Mouse (Mus musculus) forebrain, embryonic 12.5 days (tissue): ENCODE measurements around the gene Erich6b. TPM values are rescaled to one million over a fixed set of nuclear protein-coding genes. Genes with fewer than 3 reads are reported as not detected.
A peak's percentile ranks its signal among the peaks of the same experiment; 100 is the strongest.

ENCODE experiments used
- ATAC-seq: fragments of 200-750 bp; cut with Nextera tagmentation; 2 replicates; pipeline ENCODE4 v1.8.0; 2017; ENCODE audit warnings: moderate TSS enrichment; ENCODE audit not compliant: low FRiP score
- H3K27ac ChIP-seq: fragments of 300-500 bp; sonication (generic); 2 replicates; pipeline ENCODE4 v1.5.1; 2016; ENCODE audit warnings: mild to moderate bottlenecking
- H3K27me3 ChIP-seq: fragments of 300-500 bp; sonication (generic); 2 replicates; pipeline ENCODE4 v1.6.1; 2016; ENCODE audit warnings: mild to moderate bottlenecking
- H3K36me3 ChIP-seq: fragments of 300-500 bp; sonication (generic); replicated peaks from 2 replicates; pipeline ENCODE4 v1.6.1; 2016; ENCODE audit warnings: mild to moderate bottlenecking
- H3K4me1 ChIP-seq: fragments of 300-500 bp; sonication (generic); 2 replicates; pipeline ENCODE4 v1.6.1; 2016
- H3K4me2 ChIP-seq: fragments of 300-500 bp; sonication (generic); 2 replicates; pipeline ENCODE4 v1.6.1; 2016; ENCODE audit warnings: mild to moderate bottlenecking, moderate library complexity
- H3K4me3 ChIP-seq: fragments of 300-500 bp; sonication (generic); replicated peaks from 2 replicates; pipeline ENCODE4 v1.5.1; 2016; ENCODE audit warnings: mild to moderate bottlenecking
- H3K9ac ChIP-seq: fragments of 300-500 bp; sonication (generic); 2 replicates; pipeline ENCODE4 v1.6.1; 2016; ENCODE audit warnings: mild to moderate bottlenecking
- H3K9me3 ChIP-seq: fragments of 300-500 bp; sonication (generic); 2 replicates; pipeline ENCODE4 v1.6.1; 2016
- WGBS: fragments of 180-500 bp; shearing (Covaris S2); methylation state at CpG from one replicate; pipeline ENCODE4 v1.1.7; 2016; 5-methylcytosine and 5-hydroxymethylcytosine counted together
- polyA plus RNA-seq: library from polyadenylated mRNA; unstranded; fragments of >200 nt; fragmentation: Nextera tagmentation; extraction: Ambion mirVana; gene quantifications from 2 replicates; pipeline ENCODE4 v1.2.1, GENCODE M21; 2016

The Erich6b gene
- polyA plus RNA-seq, result not detected in 2 replicates

- H3K27ac ChIP-seq, result no peak within 1 kb of the TSS
- H3K27me3 ChIP-seq, result no peaks in the 10 kb centered on the region
- no peaks in the 10 kb centered on the region for H3K9me3 ChIP-seq
- H3K4me2 ChIP-seq, result no peak within 1 kb of the TSS
- peaks cover 3% of the 10 kb centered on the region for H3K4me1 ChIP-seq
- H3K9ac ChIP-seq, result no peak within 1 kb of the TSS
- no peaks in the 10 kb centered on the region for H3K36me3 ChIP-seq
- H3K4me3 ChIP-seq, result no peak within 1 kb of the TSS
- 75% methylated on average over 8 of the region's 8 CpGs for WGBS
- ATAC-seq, result no peak
These were observed at the start of gene Erich6b for GRCm38 (mm10) chr14:75642080-75642479. Erich6b (plus strand) TSS chr14:75642259.

DNA sequence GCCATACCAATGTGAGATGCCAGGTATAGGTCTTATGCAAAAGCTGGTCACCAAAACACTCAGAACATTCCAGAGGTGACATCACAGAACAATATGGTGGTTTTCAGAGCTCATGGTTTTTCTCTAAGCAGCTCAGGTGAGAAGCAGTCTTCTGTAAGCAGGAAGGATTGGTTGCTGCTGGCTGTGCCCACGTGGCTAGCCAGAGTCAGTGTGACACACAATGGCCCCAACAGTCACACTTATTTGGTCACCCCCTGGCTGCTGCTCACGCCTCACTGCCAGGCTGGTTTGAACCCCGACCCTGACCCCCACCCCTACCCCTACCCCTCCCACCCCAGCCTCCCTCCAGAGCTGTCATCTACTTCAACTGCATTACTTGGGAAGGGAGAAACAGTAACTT lies 49.1 kb upstream of the Erich6b start, which contains the start of gene Spert:
Spert (minus strand) TSS at position 139 of the 400 bp plus-strand sequence.
- Histone ChIP-seq H3K4me2 (no peak within 1 kb of the TSS), H3K9ac (no peak within 1 kb of the TSS), H3K9me3 (no peaks in the 10 kb centered on the region), H3K4me1 (no peaks in the 10 kb centered on the region), H3K27me3 (no peaks in the 10 kb centered on the region), H3K4me3 (no peak within 1 kb of the TSS), H3K36me3 (no peaks in the 10 kb centered on the region), H3K27ac (no peak within 1 kb of the TSS)
- 65% methylated on average over 3 of the region's 3 CpGs for WGBS
- no peak for ATAC-seq

DNA sequence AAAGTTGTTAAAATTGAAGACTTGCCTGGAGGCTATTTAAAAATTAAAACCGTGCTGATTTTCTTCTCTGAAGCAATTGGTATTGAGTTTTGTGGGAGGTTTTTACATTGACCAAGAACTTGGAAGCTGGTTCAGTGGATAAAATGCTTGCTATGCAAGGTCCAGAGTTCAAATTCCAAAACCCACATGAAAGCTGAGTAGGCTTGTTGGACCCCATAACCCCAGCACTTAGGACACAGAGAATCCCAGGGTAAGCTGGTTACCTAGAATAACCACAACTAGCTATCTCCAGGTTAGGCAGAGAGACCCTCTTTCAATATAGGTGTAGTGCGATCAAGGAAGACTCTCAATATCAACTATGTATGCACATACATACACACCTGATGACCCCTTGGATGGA lies 32.9 kb upstream of the Erich6b start:
- Histone ChIP-seq H3K27me3 (no peaks in the 10 kb centered on the region), H3K4me2 (no peak overlapping the region), H3K27ac (no peak overlapping the region), H3K4me1 (no peaks in the 10 kb centered on the region), H3K9ac (no peak overlapping the region), H3K9me3 (no peaks in the 10 kb centered on the region), H3K36me3 (no peaks in the 10 kb centered on the region), H3K4me3 (no peak overlapping the region)
- no peak for ATAC-seq
- WGBS, result 96% methylated on average over 2 of the region's 2 CpGs

DNA sequence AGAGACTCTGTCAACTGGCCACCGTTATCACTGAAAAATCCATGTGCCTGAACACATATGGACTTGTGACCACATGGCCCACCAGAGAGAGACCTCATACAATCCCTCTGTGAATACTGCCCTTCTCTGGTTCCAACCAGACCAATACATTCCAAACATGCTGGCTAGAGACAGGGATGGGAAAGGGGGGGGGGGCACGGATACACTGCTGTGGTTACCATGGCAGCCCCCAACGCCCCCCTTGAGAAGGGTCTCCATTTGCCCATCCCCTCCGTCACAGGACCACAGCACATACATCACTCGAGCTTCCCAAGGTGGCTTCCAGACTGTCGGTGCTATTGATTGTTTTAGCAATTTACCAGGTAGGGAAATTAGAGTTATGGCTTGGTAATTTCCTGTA lies 25.7 kb upstream of the Erich6b start:
- H3K9ac ChIP-seq, result no peak overlapping the region
- H3K27me3 ChIP-seq, result no peaks in the 10 kb centered on the region
- no peak overlapping the region for H3K4me3 ChIP-seq
- no peak overlapping the region for H3K4me2 ChIP-seq
- no peaks in the 10 kb centered on the region for H3K9me3 ChIP-seq
- H3K4me1 ChIP-seq, result no peaks in the 10 kb centered on the region
- 0 out of 2 replicates have a peak, but pooled peaks have one; percentile 41 for ATAC-seq
- WGBS, result 88% methylated on average over 6 of the region's 6 CpGs
- H3K27ac ChIP-seq, result no peak overlapping the region
- H3K36me3 ChIP-seq, result no peaks in the 10 kb centered on the region

DNA sequence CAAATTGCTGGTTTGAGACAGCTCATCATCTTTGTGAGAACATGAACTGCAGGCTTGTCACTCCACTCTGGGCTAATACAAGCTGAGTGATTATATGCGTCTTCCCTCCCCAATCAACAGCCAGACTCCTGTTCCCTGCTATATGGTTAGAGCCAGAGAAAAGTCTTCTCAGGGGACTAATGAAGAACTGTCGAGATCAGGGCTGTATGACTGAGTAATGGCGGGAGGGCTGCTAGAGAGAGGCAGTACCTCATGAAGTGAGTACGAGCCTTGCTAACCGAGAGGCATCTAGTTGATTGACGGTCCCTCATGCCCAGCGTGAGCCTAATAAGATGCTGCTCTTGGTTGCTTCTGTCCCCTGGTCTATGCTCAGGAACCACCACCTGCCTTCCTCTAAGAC lies 19.1 kb upstream of the Erich6b start:
- Histone ChIP-seq H3K4me1 (no peaks in the 10 kb centered on the region), H3K36me3 (no peaks in the 10 kb centered on the region), H3K27me3 (no peaks in the 10 kb centered on the region), H3K27ac (no peak overlapping the region), H3K9ac (no peak overlapping the region), H3K4me2 (no peak overlapping the region), H3K4me3 (no peak overlapping the region), H3K9me3 (no peaks in the 10 kb centered on the region)
- WGBS, result 70% methylated on average over 7 of the region's 7 CpGs
- ATAC-seq, result no peak; the same call in 1 of the 2 replicates

DNA sequence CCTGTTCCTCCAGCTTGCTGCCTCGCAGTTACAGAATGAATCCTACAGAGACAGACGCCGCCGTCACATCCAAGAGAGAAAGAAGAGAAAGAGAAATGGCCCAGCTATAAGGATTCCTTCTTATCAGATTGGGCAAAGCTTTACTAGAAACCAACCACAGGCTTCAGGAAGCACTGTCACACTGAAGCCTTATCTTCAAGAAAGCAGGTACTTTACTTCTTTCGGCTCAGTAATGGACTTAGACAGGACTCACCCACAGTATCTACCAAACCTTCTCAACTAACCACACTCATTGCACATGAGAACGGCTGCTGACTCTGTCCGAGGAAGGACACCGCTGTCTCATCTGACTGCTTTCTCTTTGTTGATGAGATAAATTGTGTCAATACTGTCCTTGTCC lies 13.2 kb upstream of the Erich6b start:
- no peak overlapping the region for H3K27ac ChIP-seq
- WGBS, result 95% methylated on average over 8 of the region's 8 CpGs

GRCm38 (mm10) chr14:75635350-75635749 lies 6.7 kb upstream of the Erich6b start:
- no peaks in the 10 kb centered on the region for H3K36me3 ChIP-seq
- no peaks in the 10 kb centered on the region for H3K9me3 ChIP-seq
- H3K27ac ChIP-seq, result no peak overlapping the region
- H3K4me3 ChIP-seq, result no peak overlapping the region
- H3K4me2 ChIP-seq, result no peak overlapping the region
- no peaks in the 10 kb centered on the region for H3K27me3 ChIP-seq
- peaks cover 14% of the 10 kb centered on the region for H3K4me1 ChIP-seq
- H3K9ac ChIP-seq, result no peak overlapping the region
- no peak for ATAC-seq
- WGBS, result 88% methylated on average over 12 of the region's 12 CpGs

More for the DNA sequence above, 13.2 kb upstream of the Erich6b start:
- Histone ChIP-seq H3K27me3 (no peaks in the 10 kb centered on the region), H3K4me1 (no peaks in the 10 kb centered on the region), H3K9me3 (no peaks in the 10 kb centered on the region), H3K4me2 (no peak overlapping the region), H3K9ac (no peak overlapping the region), H3K4me3 (no peak overlapping the region), H3K36me3 (no peaks in the 10 kb centered on the region)
- ATAC-seq, result no peak

GRCm38 (mm10) chr14:75636107-75636506 lies 6.0 kb upstream of the Erich6b start:
- 14% methylated on average over 7 of the region's 7 CpGs for WGBS
- Histone ChIP-seq H3K4me3 (no peak overlapping the region), H3K9ac (no peak overlapping the region), H3K4me2 (no peak overlapping the region), H3K27ac (peak overlapping the region; percentile 31; the same call in 1 of the 2 replicates), H3K36me3 (no peaks in the 10 kb centered on the region), H3K9me3 (no peaks in the 10 kb centered on the region), H3K27me3 (no peaks in the 10 kb centered on the region), H3K4me1 (peaks cover 14% of the 10 kb centered on the region)
- no peak for ATAC-seq

DNA sequence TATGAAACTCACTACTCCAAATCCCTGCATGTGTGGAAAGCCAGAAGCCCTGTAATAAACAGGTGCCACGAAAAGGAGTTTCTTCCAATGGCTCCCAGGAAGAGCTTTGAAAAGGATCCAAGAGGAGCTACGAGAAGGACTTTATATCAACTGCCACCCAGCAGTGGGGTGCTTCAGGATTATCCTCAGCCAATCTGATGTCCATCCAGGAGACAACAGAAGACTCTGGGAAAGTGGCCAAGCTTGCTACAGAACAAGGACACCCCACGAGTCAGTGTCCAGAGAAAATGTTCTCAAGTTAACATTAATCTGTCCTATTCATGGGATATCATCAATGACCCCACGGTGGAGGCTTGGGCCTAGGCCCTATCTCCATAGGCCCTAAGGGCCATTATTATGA lies 4.4 kb upstream of the Erich6b start:
- Histone ChIP-seq H3K27ac (no peak overlapping the region), H3K4me3 (no peak overlapping the region), H3K36me3 (no peaks in the 10 kb centered on the region), H3K9me3 (no peaks in the 10 kb centered on the region), H3K4me1 (peaks cover 14% of the 10 kb centered on the region), H3K4me2 (no peak overlapping the region), H3K9ac (no peak overlapping the region), H3K27me3 (no peaks in the 10 kb centered on the region)
- no peak for ATAC-seq
- 83% methylated on average over 4 of the region's 4 CpGs for WGBS

DNA sequence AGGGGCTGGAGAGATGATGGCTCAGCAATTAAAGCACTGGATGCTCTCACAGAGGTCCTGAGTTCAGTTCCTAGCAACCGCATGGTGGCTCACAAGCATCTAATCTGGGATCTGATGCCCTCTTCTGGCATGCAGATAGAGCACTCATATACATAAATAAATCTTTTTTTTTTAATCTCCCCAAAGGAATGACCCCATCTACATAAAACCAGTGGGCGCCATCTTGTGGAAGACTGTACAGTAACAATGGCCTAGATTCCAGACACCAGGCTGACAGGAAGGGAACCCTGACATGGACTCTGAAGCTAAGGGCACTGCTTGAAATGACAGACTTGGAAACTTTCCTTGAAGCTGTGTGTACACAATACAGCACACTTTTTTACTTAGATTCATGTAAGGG lies 1.2 kb upstream of the Erich6b start:
- WGBS, result 86% methylated on average over 2 of the region's 2 CpGs

GRCm38 (mm10) chr14:75641369-75641768 lies 690 bp upstream of the Erich6b start:
- WGBS, result 68% methylated on average over 6 of the region's 6 CpGs
- H3K4me1 ChIP-seq, result peaks cover 3% of the 10 kb centered on the region
- H3K36me3 ChIP-seq, result no peaks in the 10 kb centered on the region
- ATAC-seq, result 0 out of 2 replicates have a peak, but pooled peaks have one; percentile 58
- no peaks in the 10 kb centered on the region for H3K27me3 ChIP-seq
- no peak overlapping the region for H3K4me3 ChIP-seq
- H3K27ac ChIP-seq, result no peak overlapping the region
- H3K4me2 ChIP-seq, result no peak overlapping the region
- H3K9ac ChIP-seq, result no peak overlapping the region
- H3K9me3 ChIP-seq, result no peaks in the 10 kb centered on the region

More for the DNA sequence above, 1.2 kb upstream of the Erich6b start:
- Histone ChIP-seq H3K9me3 (no peaks in the 10 kb centered on the region), H3K27ac (no peak overlapping the region), H3K27me3 (no peaks in the 10 kb centered on the region), H3K36me3 (no peaks in the 10 kb centered on the region), H3K4me1 (peaks cover 9% of the 10 kb centered on the region), H3K4me2 (no peak overlapping the region), H3K9ac (no peak overlapping the region), H3K4me3 (no peak overlapping the region)
- no peak for ATAC-seq

- no peak for ATAC-seq
- no peaks in the 10 kb centered on the region for H3K27me3 ChIP-seq
- 93% methylated on average over 7 of the region's 7 CpGs for WGBS
These were observed 3.4 kb downstream of the Erich6b start for GRCm38 (mm10) chr14:75645461-75645860.

GRCm38 (mm10) chr14:75646060-75646459 lies 4.0 kb downstream of the Erich6b start:
- Histone ChIP-seq H3K4me2 (no peak overlapping the region), H3K27ac (no peak overlapping the region), H3K27me3 (no peaks in the 10 kb centered on the region), H3K36me3 (no peaks in the 10 kb centered on the region), H3K9me3 (no peaks in the 10 kb centered on the region), H3K4me3 (no peak overlapping the region), H3K4me1 (peaks cover 10% of the 10 kb centered on the region), H3K9ac (no peak overlapping the region)
- WGBS, result 74% methylated on average over 9 of the region's 9 CpGs
- no peak for ATAC-seq

More at GRCm38 (mm10) chr14:75645461-75645860, 3.4 kb downstream of the Erich6b start:
- Histone ChIP-seq H3K4me2 (no peak overlapping the region), H3K27ac (no peak overlapping the region), H3K36me3 (no peaks in the 10 kb centered on the region), H3K9me3 (no peaks in the 10 kb centered on the region), H3K4me3 (no peak overlapping the region), H3K4me1 (peaks cover 10% of the 10 kb centered on the region), H3K9ac (no peak overlapping the region)
